Mouse (Mus musculus): ENCODE results near the gene 2010003K11Rik. TPM values are rescaled to one million over a fixed set of nuclear protein-coding genes. Genes with fewer than 3 reads are reported as not detected.

Gene 2010003K11Rik
- polyA plus RNA-seq, 1 experiment from 2014 or later, result 0.12 TPM

- Histone ChIP-seq H3K9ac (ENCODE audit: low read length) (peak overlapping the region; percentile 73), H3K36me3 (ENCODE audit: control insufficient read depth, insufficient read depth) (no peaks in the 10 kb centered on the region), H3K4me3 (ENCODE audit: low read length) (peak overlapping the region; percentile 57), H3K4me1 (ENCODE audit: control insufficient read depth, insufficient read depth, low read length) (peaks cover 8% of the 10 kb centered on the region), H3K9me3 (replicated peaks; ENCODE audit: control insufficient read depth, low read length) (no peaks in the 10 kb centered on the region), H3K4me2 (ENCODE audit: low read depth, low read length) (peak overlapping the region; percentile 97), H3K27me3 (ENCODE audit: control insufficient read depth, insufficient read depth, low read length) (peaks cover 32% of the 10 kb centered on the region), H3K27ac (ENCODE audit: low read length) (no peak overlapping the region)
- under 1% methylated on average over 70 of the region's 70 CpGs for WGBS
- ATAC-seq (replicated peaks; ENCODE audit: extremely low read depth, insufficient read depth, low FRiP score), result peak; percentile 71
These were observed 21.7 kb downstream of the 2010003K11Rik start for GRCm38 (mm10) chr19:4476601-4477257.

DNA sequence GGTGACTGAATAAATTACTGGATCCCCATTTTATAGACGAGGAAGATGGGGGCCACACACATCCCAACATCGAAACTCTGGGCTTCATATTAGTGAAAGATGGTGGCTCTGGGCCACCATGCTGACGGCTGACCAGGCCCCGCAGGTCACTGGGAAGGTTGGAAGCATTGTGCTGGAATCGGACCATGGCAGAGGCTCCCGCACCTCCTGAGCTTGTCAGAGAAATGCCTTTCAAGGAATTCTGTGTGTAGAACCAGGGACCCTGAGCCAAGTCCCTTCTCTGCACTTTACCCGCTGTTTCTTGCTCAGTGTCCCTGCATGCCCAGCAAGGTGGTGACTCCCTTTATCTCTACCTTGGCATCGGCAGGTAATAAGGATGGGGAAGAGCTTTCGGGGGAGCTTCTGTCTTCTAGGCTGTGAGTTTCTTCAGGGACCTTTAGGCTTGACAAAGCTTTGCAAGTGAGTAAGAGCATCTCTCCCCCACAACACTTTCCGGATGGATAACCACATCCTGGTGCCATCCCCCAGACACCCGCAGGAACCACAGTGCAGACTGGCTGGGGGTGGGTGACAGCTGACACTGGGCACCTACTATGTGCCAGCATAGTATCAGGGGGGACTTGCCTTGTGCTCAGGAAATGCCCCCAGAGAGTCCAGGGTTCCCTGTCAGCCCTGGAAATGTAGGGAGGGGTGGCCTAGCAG is 23.0 kb downstream of the 2010003K11Rik start:
- Histone ChIP-seq H3K9ac (ENCODE audit: low read length) (no peak overlapping the region), H3K4me1 (ENCODE audit: control insufficient read depth, insufficient read depth, low read length) (peaks cover 8% of the 10 kb centered on the region), H3K27me3 (ENCODE audit: control insufficient read depth, insufficient read depth, low read length) (peaks cover 32% of the 10 kb centered on the region), H3K27ac (ENCODE audit: low read length) (no peak overlapping the region), H3K4me3 (ENCODE audit: low read length) (no peak overlapping the region), H3K4me2 (ENCODE audit: low read depth, low read length) (no peak overlapping the region), H3K9me3 (replicated peaks; ENCODE audit: control insufficient read depth, low read length) (no peaks in the 10 kb centered on the region), H3K36me3 (ENCODE audit: control insufficient read depth, insufficient read depth) (no peaks in the 10 kb centered on the region)
- ATAC-seq (replicated peaks; ENCODE audit: extremely low read depth, insufficient read depth, low FRiP score), result no peak
- WGBS, result 79% methylated on average over 11 of the region's 11 CpGs

GRCm38 (mm10) chr19:4474739-4475138 is 23.6 kb downstream of the 2010003K11Rik start:
- Histone ChIP-seq H3K9ac (ENCODE audit: low read length) (no peak overlapping the region), H3K4me2 (ENCODE audit: low read depth, low read length) (no peak overlapping the region), H3K27me3 (ENCODE audit: control insufficient read depth, insufficient read depth, low read length) (peaks cover 32% of the 10 kb centered on the region), H3K9me3 (replicated peaks; ENCODE audit: control insufficient read depth, low read length) (no peaks in the 10 kb centered on the region), H3K4me3 (ENCODE audit: low read length) (no peak overlapping the region), H3K36me3 (ENCODE audit: control insufficient read depth, insufficient read depth) (no peaks in the 10 kb centered on the region), H3K27ac (ENCODE audit: low read length) (no peak overlapping the region), H3K4me1 (ENCODE audit: control insufficient read depth, insufficient read depth, low read length) (peaks cover 8% of the 10 kb centered on the region)
- WGBS, result 50% methylated on average over 3 of the region's 3 CpGs
- ATAC-seq (replicated peaks; ENCODE audit: extremely low read depth, insufficient read depth, low FRiP score), result no peak

GRCm38 (mm10) chr19:4473549-4473948 is 24.8 kb downstream of the 2010003K11Rik start:
- H3K27ac ChIP-seq (ENCODE audit: low read length), result no peak overlapping the region
- WGBS, result 77% methylated on average over 5 of the region's 5 CpGs
- H3K27me3 ChIP-seq (ENCODE audit: control insufficient read depth, insufficient read depth, low read length), result peaks cover 32% of the 10 kb centered on the region
- H3K4me1 ChIP-seq (ENCODE audit: control insufficient read depth, insufficient read depth, low read length), result peaks cover 8% of the 10 kb centered on the region
- ATAC-seq (replicated peaks; ENCODE audit: extremely low read depth, insufficient read depth, low FRiP score), result no peak
- H3K4me3 ChIP-seq (ENCODE audit: low read length), result no peak overlapping the region
- H3K36me3 ChIP-seq (ENCODE audit: control insufficient read depth, insufficient read depth), result no peaks in the 10 kb centered on the region
- H3K9me3 ChIP-seq (replicated peaks; ENCODE audit: control insufficient read depth, low read length), result no peaks in the 10 kb centered on the region
- no peak overlapping the region for H3K4me2 ChIP-seq (ENCODE audit: low read depth, low read length)
- H3K9ac ChIP-seq (ENCODE audit: low read length), result no peak overlapping the region

DNA sequence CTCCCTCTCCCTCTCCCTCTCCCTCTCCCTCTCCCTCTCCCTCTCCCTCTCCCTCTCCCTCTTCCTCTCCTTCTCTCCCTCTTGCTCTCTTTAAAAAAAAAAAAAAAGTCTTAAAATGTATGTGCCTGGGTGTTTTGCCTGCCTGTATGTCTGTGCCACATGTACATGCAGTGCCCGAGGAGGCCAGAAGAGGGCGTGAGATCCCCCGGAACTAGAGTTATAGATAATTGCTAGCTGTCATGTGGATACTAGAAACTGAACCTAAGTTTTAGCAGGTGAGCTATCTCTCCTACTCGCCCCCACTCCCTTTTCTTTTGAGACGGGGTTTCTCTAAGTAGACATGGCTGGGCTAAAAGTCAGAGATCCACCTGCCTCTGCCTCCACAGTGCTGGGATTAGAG is 30.0 kb downstream of the 2010003K11Rik start:
- H3K27ac ChIP-seq (ENCODE audit: low read length), result no peak overlapping the region
- peaks cover 2% of the 10 kb centered on the region for H3K27me3 ChIP-seq (ENCODE audit: control insufficient read depth, insufficient read depth, low read length)
- ATAC-seq (replicated peaks; ENCODE audit: extremely low read depth, insufficient read depth, low FRiP score), result no peak
- no peak overlapping the region for H3K9ac ChIP-seq (ENCODE audit: low read length)
- no peaks in the 10 kb centered on the region for H3K4me1 ChIP-seq (ENCODE audit: control insufficient read depth, insufficient read depth, low read length)
- H3K9me3 ChIP-seq (replicated peaks; ENCODE audit: control insufficient read depth, low read length), result no peaks in the 10 kb centered on the region
- WGBS, result 35% methylated on average over 5 of the region's 5 CpGs
- no peak overlapping the region for H3K4me2 ChIP-seq (ENCODE audit: low read depth, low read length)
- H3K4me3 ChIP-seq (ENCODE audit: low read length), result no peak overlapping the region
- H3K36me3 ChIP-seq (ENCODE audit: control insufficient read depth, insufficient read depth), result no peaks in the 10 kb centered on the region

- ATAC-seq (replicated peaks; ENCODE audit: extremely low read depth, insufficient read depth, low FRiP score), result no peak
- Histone ChIP-seq H3K4me3 (ENCODE audit: low read length) (no peak overlapping the region), H3K36me3 (ENCODE audit: control insufficient read depth, insufficient read depth) (no peaks in the 10 kb centered on the region), H3K9ac (ENCODE audit: low read length) (no peak overlapping the region), H3K4me1 (ENCODE audit: control insufficient read depth, insufficient read depth, low read length) (no peaks in the 10 kb centered on the region), H3K4me2 (ENCODE audit: low read depth, low read length) (no peak overlapping the region), H3K27ac (ENCODE audit: low read length) (no peak overlapping the region), H3K27me3 (ENCODE audit: control insufficient read depth, insufficient read depth, low read length) (no peaks in the 10 kb centered on the region; the same call in 1 of the 2 replicates), H3K9me3 (replicated peaks; ENCODE audit: control insufficient read depth, low read length) (no peaks in the 10 kb centered on the region)
- WGBS, result 83% methylated on average over 4 of the region's 4 CpGs
These were observed 33.7 kb downstream of the 2010003K11Rik start for GRCm38 (mm10) chr19:4464666-4465065.

DNA sequence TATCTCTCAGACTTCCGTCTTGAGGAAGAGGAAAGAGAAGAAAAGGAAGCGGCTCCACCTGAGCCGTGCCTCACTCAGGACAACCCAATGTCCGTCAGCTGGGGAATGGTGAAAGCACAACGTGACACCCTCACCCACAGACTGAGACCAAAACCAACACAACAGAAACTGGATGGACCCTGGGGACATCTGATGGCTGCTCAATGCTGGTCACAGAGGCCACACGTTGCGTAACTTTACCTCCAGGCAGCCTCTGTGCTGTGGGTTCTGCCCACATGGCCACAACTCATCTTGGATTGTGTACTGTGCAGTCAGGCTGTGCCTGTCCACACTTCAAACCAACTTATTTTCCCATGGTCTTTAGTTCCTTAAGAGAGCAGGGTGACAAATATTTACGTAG is 36.4 kb downstream of the 2010003K11Rik start:
- 70% methylated on average over 8 of the region's 8 CpGs for WGBS
- Histone ChIP-seq H3K27ac (ENCODE audit: low read length) (no peak overlapping the region), H3K4me3 (ENCODE audit: low read length) (no peak overlapping the region), H3K27me3 (ENCODE audit: control insufficient read depth, insufficient read depth, low read length) (no peaks in the 10 kb centered on the region), H3K4me2 (ENCODE audit: low read depth, low read length) (no peak overlapping the region), H3K9ac (ENCODE audit: low read length) (no peak overlapping the region), H3K9me3 (replicated peaks; ENCODE audit: control insufficient read depth, low read length) (no peaks in the 10 kb centered on the region), H3K4me1 (ENCODE audit: control insufficient read depth, insufficient read depth, low read length) (no peaks in the 10 kb centered on the region), H3K36me3 (ENCODE audit: control insufficient read depth, insufficient read depth) (no peaks in the 10 kb centered on the region)
- ATAC-seq (replicated peaks; ENCODE audit: extremely low read depth, insufficient read depth, low FRiP score), result no peak

GRCm38 (mm10) chr19:4456227-4456626 is 42.2 kb downstream of the 2010003K11Rik start:
- Histone ChIP-seq H3K4me3 (ENCODE audit: low read length) (no peak overlapping the region), H3K27ac (ENCODE audit: low read length) (no peak overlapping the region), H3K9ac (ENCODE audit: low read length) (no peak overlapping the region), H3K4me1 (ENCODE audit: control insufficient read depth, insufficient read depth, low read length) (no peaks in the 10 kb centered on the region), H3K4me2 (ENCODE audit: low read depth, low read length) (no peak overlapping the region), H3K9me3 (replicated peaks; ENCODE audit: control insufficient read depth, low read length) (no peaks in the 10 kb centered on the region), H3K27me3 (ENCODE audit: control insufficient read depth, insufficient read depth, low read length) (no peaks in the 10 kb centered on the region), H3K36me3 (ENCODE audit: control insufficient read depth, insufficient read depth) (no peaks in the 10 kb centered on the region)
- WGBS, result 8% methylated on average over 11 of the region's 11 CpGs
- no peak for ATAC-seq (replicated peaks; ENCODE audit: extremely low read depth, insufficient read depth, low FRiP score)

GRCm38 (mm10) chr19:4455071-4455800 is 43.1 kb downstream of the 2010003K11Rik start:
- Histone ChIP-seq H3K4me3 (ENCODE audit: low read length) (no peak overlapping the region), H3K4me1 (ENCODE audit: control insufficient read depth, insufficient read depth, low read length) (no peaks in the 10 kb centered on the region), H3K36me3 (ENCODE audit: control insufficient read depth, insufficient read depth) (no peaks in the 10 kb centered on the region), H3K27ac (ENCODE audit: low read length) (no peak overlapping the region), H3K9ac (ENCODE audit: low read length) (no peak overlapping the region), H3K9me3 (replicated peaks; ENCODE audit: control insufficient read depth, low read length) (no peaks in the 10 kb centered on the region), H3K27me3 (ENCODE audit: control insufficient read depth, insufficient read depth, low read length) (no peaks in the 10 kb centered on the region), H3K4me2 (ENCODE audit: low read depth, low read length) (no peak overlapping the region)
- no peak for ATAC-seq (replicated peaks; ENCODE audit: extremely low read depth, insufficient read depth, low FRiP score)
- 68% methylated on average over 15 of the region's 15 CpGs for WGBS
